Mouse (Mus musculus) E14TG2a.4 (cell line): Measurements from ENCODE around the gene Eme2.

ENCODE experiments used
- CTCF ChIP-seq: conservative IDR thresholded peaks from 2 replicates; pipeline ENCODE4 v1.5.1; 2014; ENCODE audit warnings: low read length
- NANOG ChIP-seq: IDR thresholded peaks from 2 replicates; pipeline ENCODE4 v1.6.1; 2014; ENCODE audit warnings: borderline replicate concordance, low read length, mixed read lengths
- POU5F1 ChIP-seq: IDR thresholded peaks from 2 replicates; pipeline ENCODE4 v1.6.1; 2014; ENCODE audit warnings: low read length, borderline replicate concordance

DNA sequence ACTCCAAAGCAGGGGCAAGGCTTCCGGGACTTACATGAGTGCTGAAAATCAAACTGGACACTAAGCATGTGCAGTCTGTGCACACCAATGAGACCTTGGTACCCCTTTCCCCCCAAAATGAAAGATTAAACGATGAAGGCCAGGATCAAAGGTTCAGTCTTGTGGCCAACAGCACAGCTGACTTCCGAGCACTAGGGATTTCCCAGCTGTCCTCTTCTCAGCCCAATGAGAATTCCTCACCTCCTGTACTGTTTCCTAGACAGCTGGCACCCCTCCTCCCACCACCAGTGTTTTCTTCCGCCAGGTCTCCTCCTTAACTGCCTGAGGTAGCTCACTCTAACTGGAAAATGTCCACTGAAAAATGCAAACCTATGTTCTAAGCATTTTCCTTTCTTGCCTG, 38.3 kb upstream of the Eme2 start:
- no peak for TF ChIP-seq CTCF
- no peak for TF ChIP-seq NANOG
- TF ChIP-seq POU5F1, result no peak
